Comparison of ENCODE assay signal across 11 mouse cellular contexts in the genomic region with DNA sequence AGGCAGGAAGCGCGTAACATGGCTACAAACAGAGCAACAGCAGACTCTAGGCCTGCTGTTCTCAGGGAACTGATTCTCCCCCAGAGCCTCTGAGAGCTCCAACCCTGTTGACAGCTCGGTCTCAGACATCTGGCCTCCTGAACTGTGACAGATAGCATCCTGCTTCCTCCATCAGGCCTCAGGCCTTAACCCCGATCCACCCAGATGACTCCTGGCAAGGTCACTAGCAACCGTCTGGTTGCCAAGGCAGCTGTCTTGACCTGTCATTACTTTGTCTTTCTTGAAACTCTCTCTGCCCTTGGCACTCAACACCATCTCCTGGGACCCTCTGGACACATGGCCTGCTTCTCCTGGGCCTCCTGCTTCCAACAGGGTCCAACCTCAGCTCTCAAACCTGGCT. TPM values are rescaled to one million over a fixed set of nuclear protein-coding genes. Genes with fewer than 3 reads are reported as not detected.
A peak's percentile ranks its signal among the peaks of the same experiment; 100 is the strongest.
DNase-seq lines count a peak whose midpoint lies in the region; ATAC-seq lines count a peak whose summit lies in the region.
"Had no signal": no experiment of that assay in that cellular context is flagged by ENCODE, and none has a peak within 500 bp of the region (broad histone marks: within the 10 kb centered on the region; RNA-seq: fewer than 3 reads in every experiment).

No protein-coding gene starts in this region.

- H3K4me2 ChIP-seq in kidney, embryonic 16.5 days (replicated peaks; ENCODE audit: low read depth, low read length): no peak overlapping the region
- H3K4me2 ChIP-seq: midbrain, embryonic 13.5 days had no signal

- no peak overlapping the region for H3K27ac ChIP-seq in kidney, embryonic 16.5 days (ENCODE audit: low read length)
- peak overlapping the region; percentile 22; the same call in 1 of the 2 replicates for H3K27ac ChIP-seq in brown adipose tissue, adult 24 weeks (replicated peaks; ENCODE audit: low read depth, low read length)
- H3K27ac ChIP-seq: liver, embryonic 14.5 days; midbrain, embryonic 13.5 days had no signal

- 0 out of 2 replicates have a peak, but pooled peaks cover 4% of the 10 kb centered on the region for H3K36me3 ChIP-seq in kidney, embryonic 16.5 days (ENCODE audit: insufficient read depth, low read length)
- H3K36me3 ChIP-seq: midbrain, embryonic 13.5 days had no signal

- no peaks in the 10 kb centered on the region for H3K9me3 ChIP-seq in kidney, embryonic 16.5 days (ENCODE audit: low read length)
- H3K9me3 ChIP-seq: midbrain, embryonic 13.5 days had no signal

- no peaks in the 10 kb centered on the region for H3K27me3 ChIP-seq in kidney, embryonic 16.5 days (ENCODE audit: insufficient read depth, low read length)
- H3K27me3 ChIP-seq: midbrain, embryonic 13.5 days had no signal

- WGBS in kidney, embryonic 16.5 days: 45% methylated on average over 5 of the region's 5 CpGs

- H3K4me1 ChIP-seq in kidney, embryonic 16.5 days (ENCODE audit: insufficient read depth, low read length): peaks cover 25% of the 10 kb centered on the region
- peaks cover 24% of the 10 kb centered on the region for H3K4me1 ChIP-seq in brown adipose tissue, adult 24 weeks (ENCODE audit: control insufficient read depth, insufficient read depth, insufficient read length, low read length)
- H3K4me1 ChIP-seq: midbrain, embryonic 13.5 days had no signal

- peak; percentile 37 to 58 for DNase-seq in kidney, adult 8-10 months
- peak; percentile 98 for DNase-seq in heart, adult 11 months
- peak; percentile 56 for DNase-seq in kidney, postnatal 10 days
- no peak for DNase-seq in cerebellum, adult 11-12 months
- DNase-seq in right cerebral cortex, postnatal 4 days: no peak
- DNase-seq: thymus, postnatal 14 days had no signal

- H3K9ac ChIP-seq in kidney, embryonic 16.5 days (replicated peaks; ENCODE audit: low read length): no peak overlapping the region
- H3K9ac ChIP-seq: liver, embryonic 14.5 days; midbrain, embryonic 13.5 days had no signal

- H3K4me3 ChIP-seq in kidney, embryonic 16.5 days (ENCODE audit: low read length): no peak overlapping the region
- H3K4me3 ChIP-seq in brown adipose tissue, adult 24 weeks (ENCODE audit: insufficient read depth, low read depth, low read length): no peak overlapping the region
- H3K4me3 ChIP-seq: midbrain, embryonic 13.5 days had no signal

- no peak for ATAC-seq in kidney, embryonic 16.5 days (ENCODE audit: low FRiP score, low TSS enrichment)
- no peak for ATAC-seq in erythroblast, adult 5-6 weeks (replicated peaks; ENCODE audit: low FRiP score, poor library complexity, severe bottlenecking)
- ATAC-seq: midbrain, embryonic 13.5 days had no signal

RNA-seq across cellular contexts. Expression of a gene that starts 51.8 kb away (rescaled TPM):
- 10.9 and 14.2 TPM in 2 replicates for polyA plus RNA-seq in kidney, embryonic 16.5 days (2015; fragmentation: Nextera tagmentation; extraction: Ambion mirVana)
- 24.3 and 32.5 TPM in 2 replicates for polyA plus RNA-seq in brown adipose tissue, adult 24 weeks (2012; ENCODE audit: insufficient read depth, insufficient read length, missing spikeins)
- not detected in 2 replicates for total RNA-seq in erythroblast, adult 5-6 weeks (2015; ENCODE audit: low replicate concordance)
- 0.42 TPM in 1 of 2 replicates, not detected in the other for total RNA-seq in erythroblast, adult 5-6 weeks (2017; ENCODE audit: low replicate concordance)

Comparison
In these comparisons a context has a peak if more than half of its experiments do, and no peak if none do; other contexts are left out.
1. DNase-seq: peak in kidney, adult 8-10 months (2 of 2), heart, adult 11 months (single experiment) and kidney, postnatal 10 days (single experiment); none in cerebellum, adult 11-12 months (single experiment) and right cerebral cortex, postnatal 4 days (single experiment).